Mouse (Mus musculus) midbrain, embryonic 10.5 days (tissue): Measurements from ENCODE around the gene Tmed4. TPM values are rescaled to one million over a fixed set of nuclear protein-coding genes. Genes with fewer than 3 reads are reported as not detected.

Experiments used
- DNase-seq: peaks from one replicate; pipeline ENCODE4 v3.0.0-alpha.2; 2017; ENCODE audit warnings: low spot score
- H3K27ac ChIP-seq: fragments of 300-500 bp; sonication (generic); replicated peaks from 2 replicates; pipeline ENCODE4 v1.5.1; 2016; ENCODE audit warnings: mild to moderate bottlenecking
- H3K27me3 ChIP-seq: fragments of 300-500 bp; sonication (generic); 2 replicates; pipeline ENCODE4 v1.6.1; 2016; ENCODE audit warnings: low read depth, mild to moderate bottlenecking; ENCODE audit not compliant: poor library complexity, severe bottlenecking
- H3K36me3 ChIP-seq: fragments of 300-500 bp; sonication (generic); 2 replicates; pipeline ENCODE4 v1.6.1; 2016; ENCODE audit warnings: mild to moderate bottlenecking, moderate library complexity
- H3K4me1 ChIP-seq: fragments of 300-500 bp; sonication (generic); 2 replicates; pipeline ENCODE4 v1.6.1; 2016
- H3K4me3 ChIP-seq: fragments of 300-500 bp; sonication (generic); 2 replicates; pipeline ENCODE4 v1.5.1; 2016; ENCODE audit warnings: mild to moderate bottlenecking, moderate library complexity
- H3K9me3 ChIP-seq: fragments of 300-500 bp; sonication (generic); replicated peaks from 2 replicates; pipeline ENCODE4 v1.6.1; 2016; ENCODE audit warnings: mild to moderate bottlenecking
- WGBS: fragments of 180-500 bp; shearing (Covaris S2); methylation state at CpG from one replicate; pipeline ENCODE4 v1.1.7; 2016; 5-methylcytosine and 5-hydroxymethylcytosine counted together
- polyA plus RNA-seq: library from polyadenylated mRNA; unstranded; fragments of >200 nt; fragmentation: Nextera tagmentation; extraction: Ambion mirVana; gene quantifications from 2 replicates; pipeline ENCODE4 v1.2.1, GENCODE M21; 2016

Tmed4 gene
- polyA plus RNA-seq, 1 experiment from 2014 or later: 131 TPM

GRCm38 (mm10) chr11:6293601-6294000 is 18.9 kb upstream of the Tmed4 start:
- Histone ChIP-seq H3K36me3 (peaks cover 21% of the 10 kb centered on the region), H3K4me3 (no peak overlapping the region)
- WGBS: 94% methylated on average over 2 of the region's 2 CpGs

GRCm38 (mm10) chr11:6292988-6293349 is 18.3 kb upstream of the Tmed4 start:
- 96% methylated on average over 4 of the region's 4 CpGs for WGBS

More at GRCm38 (mm10) chr11:6293601-6294000, 18.9 kb upstream of the Tmed4 start:
- Histone ChIP-seq H3K4me1 (peaks cover 13% of the 10 kb centered on the region), H3K27ac (no peak overlapping the region), H3K27me3 (peaks cover 10% of the 10 kb centered on the region), H3K9me3 (no peaks in the 10 kb centered on the region)
- no peak for DNase-seq

GRCm38 (mm10) chr11:6292116-6292987 is 17.7 kb upstream of the Tmed4 start:
- WGBS: 19% methylated on average over 33 of the region's 33 CpGs
- H3K4me3 ChIP-seq: peak overlapping the region; percentile 74
- H3K4me1 ChIP-seq: peaks cover 13% of the 10 kb centered on the region
- peaks cover 9% of the 10 kb centered on the region for H3K36me3 ChIP-seq
- DNase-seq: no peak
- H3K27ac ChIP-seq: peak overlapping the region; percentile 91
- no peaks in the 10 kb centered on the region for H3K9me3 ChIP-seq
- peaks cover 10% of the 10 kb centered on the region for H3K27me3 ChIP-seq

More at GRCm38 (mm10) chr11:6292988-6293349, 18.3 kb upstream of the Tmed4 start:
- Histone ChIP-seq H3K4me1 (peaks cover 13% of the 10 kb centered on the region), H3K4me3 (peak overlapping the region; percentile 74), H3K27me3 (peaks cover 10% of the 10 kb centered on the region), H3K27ac (no peak overlapping the region), H3K9me3 (no peaks in the 10 kb centered on the region), H3K36me3 (peaks cover 15% of the 10 kb centered on the region)
- no peak for DNase-seq

GRCm38 (mm10) chr11:6291401-6292115 is 16.9 kb upstream of the Tmed4 start, which contains the start of gene Ogdh:
Gene Ogdh (plus strand): TSS chr11:6291633.
- WGBS: under 1% methylated on average over 77 of the region's 77 CpGs
- Histone ChIP-seq H3K27ac (peak within 1 kb of the TSS; percentile 91), H3K27me3 (peaks cover 10% of the 10 kb centered on the region), H3K36me3 (0 out of 2 replicates have a peak, but pooled peaks cover under 1% of the 10 kb centered on the region), H3K4me1 (peaks cover 13% of the 10 kb centered on the region), H3K9me3 (no peaks in the 10 kb centered on the region), H3K4me3 (peak within 1 kb of the TSS; percentile 74)
- peak; percentile 99 for DNase-seq

- Histone ChIP-seq H3K9me3 (no peaks in the 10 kb centered on the region), H3K4me1 (peaks cover 13% of the 10 kb centered on the region), H3K27ac (peak overlapping the region; percentile 91), H3K36me3 (no peaks in the 10 kb centered on the region), H3K27me3 (peaks cover 10% of the 10 kb centered on the region), H3K4me3 (peak overlapping the region; percentile 74)
- no peak for DNase-seq
- WGBS: 28% methylated on average over 3 of the region's 3 CpGs
These were observed 16.2 kb upstream of the Tmed4 start for GRCm38 (mm10) chr11:6290883-6291282.

- H3K9me3 ChIP-seq: no peaks in the 10 kb centered on the region
- no peak overlapping the region for H3K4me3 ChIP-seq
- no peaks in the 10 kb centered on the region for H3K36me3 ChIP-seq
- no peak overlapping the region for H3K27ac ChIP-seq
- 92% methylated on average over 3 of the region's 3 CpGs for WGBS
- H3K27me3 ChIP-seq: peaks cover 10% of the 10 kb centered on the region
- no peak for DNase-seq
- H3K4me1 ChIP-seq: peaks cover 13% of the 10 kb centered on the region
These were observed 15.5 kb upstream of the Tmed4 start for GRCm38 (mm10) chr11:6290138-6290537.

- H3K27ac ChIP-seq: no peak overlapping the region
- H3K9me3 ChIP-seq: peaks cover 14% of the 10 kb centered on the region; the same call in 1 of the 2 replicates
- no peaks in the 10 kb centered on the region for H3K27me3 ChIP-seq
- no peak overlapping the region for H3K4me3 ChIP-seq
- no peaks in the 10 kb centered on the region for H3K4me1 ChIP-seq
- 82% methylated on average over 3 of the region's 3 CpGs for WGBS
- H3K36me3 ChIP-seq: no peaks in the 10 kb centered on the region
- no peak for DNase-seq
These were observed 8.3 kb upstream of the Tmed4 start for GRCm38 (mm10) chr11:6282940-6283339.

- Histone ChIP-seq H3K27ac (no peak overlapping the region), H3K4me1 (peaks cover 29% of the 10 kb centered on the region), H3K36me3 (peaks cover 20% of the 10 kb centered on the region), H3K27me3 (no peaks in the 10 kb centered on the region), H3K4me3 (no peak overlapping the region), H3K9me3 (peaks cover 13% of the 10 kb centered on the region; the same call in 1 of the 2 replicates)
- no peak for DNase-seq
- 81% methylated on average over 3 of the region's 3 CpGs for WGBS
These were observed 1.8 kb upstream of the Tmed4 start for GRCm38 (mm10) chr11:6276466-6276865.

GRCm38 (mm10) chr11:6275094-6275484 is 419 bp upstream of the Tmed4 start:
- 30% methylated on average over 7 of the region's 7 CpGs for WGBS
- Histone ChIP-seq H3K36me3 (peaks cover 33% of the 10 kb centered on the region), H3K9me3 (peaks cover 1% of the 10 kb centered on the region; the same call in 1 of the 2 replicates)

GRCm38 (mm10) chr11:6273607-6274006 is 1.1 kb downstream of the Tmed4 start:
- peak overlapping the region; percentile 99 for H3K4me3 ChIP-seq
- H3K36me3 ChIP-seq: peaks cover 44% of the 10 kb centered on the region
- no peaks in the 10 kb centered on the region for H3K9me3 ChIP-seq
- H3K27ac ChIP-seq: peak overlapping the region; percentile 94
- peaks cover 29% of the 10 kb centered on the region for H3K4me1 ChIP-seq
- WGBS: 76% methylated on average over 11 of the region's 11 CpGs
- no peak for DNase-seq
- no peaks in the 10 kb centered on the region for H3K27me3 ChIP-seq

More at GRCm38 (mm10) chr11:6275094-6275484, 419 bp upstream of the Tmed4 start:
- Histone ChIP-seq H3K27ac (peak overlapping the region; percentile 94), H3K27me3 (no peaks in the 10 kb centered on the region), H3K4me3 (peak overlapping the region; percentile 99), H3K4me1 (peaks cover 29% of the 10 kb centered on the region)
- DNase-seq: no peak

- Histone ChIP-seq H3K36me3 (peaks cover 76% of the 10 kb centered on the region), H3K27ac (peak within 1 kb of the TSS; percentile 92), H3K27me3 (no peaks in the 10 kb centered on the region), H3K9me3 (no peaks in the 10 kb centered on the region), H3K4me3 (peak within 1 kb of the TSS; percentile 96), H3K4me1 (peaks cover 22% of the 10 kb centered on the region)
- 1% methylated on average over 50 of the region's 50 CpGs for WGBS
- peak; percentile 90 for DNase-seq
These were observed 7.1 kb downstream of the Tmed4 start, which contains the start of gene Ddx56 for GRCm38 (mm10) chr11:6267320-6268254. Gene Ddx56 (minus strand): TSS chr11:6267772.

- H3K27me3 ChIP-seq: no peaks in the 10 kb centered on the region
- H3K4me3 ChIP-seq: peak overlapping the region; percentile 96
- H3K36me3 ChIP-seq: peaks cover 76% of the 10 kb centered on the region
- no peaks in the 10 kb centered on the region for H3K9me3 ChIP-seq
- WGBS: 73% methylated on average over 9 of the region's 9 CpGs
- DNase-seq: no peak
- peaks cover 17% of the 10 kb centered on the region for H3K4me1 ChIP-seq
- H3K27ac ChIP-seq: peak overlapping the region; percentile 92
These were observed 8.0 kb downstream of the Tmed4 start for GRCm38 (mm10) chr11:6266621-6267020.
